In genomic region chr3:98031104-98031503, GRCm38 (mm10) we compare ENCODE assay signal across 16 mouse cellular contexts. TPM values are rescaled to one million over a fixed set of nuclear protein-coding genes. Genes with fewer than 3 reads are reported as not detected.
DNase-seq lines count a peak whose midpoint lies in the region; ATAC-seq lines count a peak whose summit lies in the region.
"Had no signal": no experiment of that assay in that cellular context is flagged by ENCODE, and none has a peak within 500 bp of the region (broad histone marks: within the 10 kb centered on the region; RNA-seq: fewer than 3 reads in every experiment).

No protein-coding gene starts in this region.

- H3K27me3 ChIP-seq in hindbrain, embryonic 10.5 days (ENCODE audit: insufficient read depth, poor library complexity, severe bottlenecking), result no peaks in the 10 kb centered on the region
- H3K27me3 ChIP-seq in hindbrain, embryonic 16.5 days (replicated peaks; ENCODE audit: control insufficient read depth, insufficient read depth, low read length), result no peaks in the 10 kb centered on the region
- H3K27me3 ChIP-seq in megakaryocyte, embryonic 14.5 days (replicated peaks), result no peaks in the 10 kb centered on the region
- H3K27me3 ChIP-seq: limb, embryonic 13.5 days had no signal

- H3K27ac ChIP-seq in hindbrain, embryonic 10.5 days, result 0 out of 2 replicates have a peak overlapping the region, but pooled peaks have one; percentile 12
- H3K27ac ChIP-seq in hindbrain, embryonic 16.5 days (ENCODE audit: low read depth, low read length), result no peak overlapping the region

- 87% methylated on average over 7 of the region's 7 CpGs for WGBS in hindbrain, embryonic 10.5 days
- WGBS in hindbrain, embryonic 16.5 days, result 84% methylated on average over 7 of the region's 7 CpGs

- H3K4me1 ChIP-seq in hindbrain, embryonic 10.5 days (replicated peaks), result peaks cover 87% of the 10 kb centered on the region
- peaks cover 37% of the 10 kb centered on the region for H3K4me1 ChIP-seq in hindbrain, embryonic 16.5 days (ENCODE audit: control insufficient read depth, insufficient read depth, low read depth, low read length)
- peaks cover 94% of the 10 kb centered on the region for H3K4me1 ChIP-seq in megakaryocyte, embryonic 14.5 days

- no peak overlapping the region for H3K4me3 ChIP-seq in hindbrain, embryonic 10.5 days
- no peak overlapping the region for H3K4me3 ChIP-seq in hindbrain, embryonic 16.5 days (ENCODE audit: low read length)
- H3K4me3 ChIP-seq in megakaryocyte, embryonic 14.5 days (replicated peaks), result peak overlapping the region; percentile 70
- H3K4me3 ChIP-seq: limb, embryonic 13.5 days had no signal

- H3K9me3 ChIP-seq in hindbrain, embryonic 10.5 days, result no peaks in the 10 kb centered on the region
- no peaks in the 10 kb centered on the region for H3K9me3 ChIP-seq in hindbrain, embryonic 16.5 days (ENCODE audit: control insufficient read depth, low read length)
- H3K9me3 ChIP-seq in megakaryocyte, embryonic 14.5 days, result no peaks in the 10 kb centered on the region
- H3K9me3 ChIP-seq: limb, embryonic 13.5 days had no signal

- no peak overlapping the region for H3K4me2 ChIP-seq in hindbrain, embryonic 16.5 days (ENCODE audit: low read length)
- H3K4me2 ChIP-seq: limb, embryonic 13.5 days had no signal

- no peak for DNase-seq in hindbrain, embryonic 10.5 days (ENCODE audit: low spot score)
- peak; percentile 59 for DNase-seq in 416B (ENCODE audit: low read depth)
- DNase-seq in layer of hippocampus, postnatal 14 days (ENCODE audit: low spot score in 2 of 2), result no peak
- DNase-seq in left cerebral cortex, adult 8-10 months (ENCODE audit: low spot score in 2 of 2), result no peak
- DNase-seq: cerebellum, adult 2 months; embryo, embryonic 11 days; heart, postnatal 36 days; kidney, adult 8-10 months; right cerebral cortex, postnatal 4 days; thymus, adult 2 months had no signal

- no peak for ATAC-seq in hindbrain, embryonic 16.5 days
- ATAC-seq in granulocyte monocyte progenitor cell, adult 5-6 weeks (replicated peaks; ENCODE audit: poor library complexity, severe bottlenecking), result peak; percentile 68
- no peak for ATAC-seq in erythroblast, adult 5-6 weeks (replicated peaks; ENCODE audit: low FRiP score, poor library complexity, severe bottlenecking)
- ATAC-seq: activated CD4-positive, CD25-positive, alpha-beta regulatory T cell, adult 4 months had no signal

- no peaks in the 10 kb centered on the region for H3K36me3 ChIP-seq in hindbrain, embryonic 10.5 days
- H3K36me3 ChIP-seq in hindbrain, embryonic 16.5 days (ENCODE audit: control insufficient read depth, insufficient read depth, low read length), result no peaks in the 10 kb centered on the region
- H3K36me3 ChIP-seq in megakaryocyte, embryonic 14.5 days (replicated peaks; ENCODE audit: low read length), result peaks cover 7% of the 10 kb centered on the region
- H3K36me3 ChIP-seq: limb, embryonic 13.5 days had no signal

- H3K9ac ChIP-seq in hindbrain, embryonic 16.5 days (ENCODE audit: low read depth, low read length), result no peak overlapping the region
- H3K9ac ChIP-seq: limb, embryonic 13.5 days had no signal

RNA-seq across cellular contexts. Expression of gene Notch2, which starts 17.8 kb away (rescaled TPM):
- 15.6 and 18.0 TPM in 2 replicates for polyA plus RNA-seq in hindbrain, embryonic 10.5 days (2016; fragmentation: Nextera tagmentation; extraction: Ambion mirVana)
- 7.6 and 12.1 TPM in 2 replicates for polyA plus RNA-seq in hindbrain, embryonic 16.5 days (2015; fragmentation: Nextera tagmentation; extraction: Ambion mirVana)
- 27.9 TPM in 2 replicates for total RNA-seq in granulocyte monocyte progenitor cell, adult 5-6 weeks (2014; fragmentation: Nextera tagmentation)
- 23.1 and 31.3 TPM in 2 replicates for total RNA-seq in granulocyte monocyte progenitor cell, adult 5-6 weeks (2017)
- polyA plus RNA-seq in megakaryocyte, embryonic 14.5 days (2012; ENCODE audit: insufficient read depth, low replicate concordance), result 0.45 and 1.9 TPM in 2 replicates
- 10 to 100 TPM; 27.4 to 31.3 TPM for total RNA-seq in layer of hippocampus, postnatal 14 days (2021)
- 10 to 100 TPM; 16.3 to 17.9 (median 17.1) TPM for total RNA-seq in left cerebral cortex, adult 8-10 months (2022)
- 11.1 and 14.4 TPM in 2 replicates for total RNA-seq in erythroblast, adult 5-6 weeks (2015; ENCODE audit: low replicate concordance)
- total RNA-seq in erythroblast, adult 5-6 weeks (2017; ENCODE audit: low replicate concordance), result 11.2 and 11.5 TPM in 2 replicates
